Mouse (Mus musculus) R1 (cell line): ENCODE measurements at regions not wholly inside any gene's neighbourhood (a gene's known extent, or its start where the extent isn't known, plus 50 kb on each side); places are given as distances from the start of the nearest gene placed in this dataset.
"Not testable (repeated sequence)": the region's sequence is repeated elsewhere in the genome, so short reads cannot be mapped to it uniquely, and the experiment has no call there.

Experiments
- DNase-seq: peaks from one replicate; pipeline ENCODE4 v3.0.0-alpha.2; 2018; ENCODE audit warnings: low read depth, low spot score

GRCm38 (mm10) chr10:30470831-30471230 is 129.7 kb downstream of the Trmt11 start:
- no peak for DNase-seq

DNA sequence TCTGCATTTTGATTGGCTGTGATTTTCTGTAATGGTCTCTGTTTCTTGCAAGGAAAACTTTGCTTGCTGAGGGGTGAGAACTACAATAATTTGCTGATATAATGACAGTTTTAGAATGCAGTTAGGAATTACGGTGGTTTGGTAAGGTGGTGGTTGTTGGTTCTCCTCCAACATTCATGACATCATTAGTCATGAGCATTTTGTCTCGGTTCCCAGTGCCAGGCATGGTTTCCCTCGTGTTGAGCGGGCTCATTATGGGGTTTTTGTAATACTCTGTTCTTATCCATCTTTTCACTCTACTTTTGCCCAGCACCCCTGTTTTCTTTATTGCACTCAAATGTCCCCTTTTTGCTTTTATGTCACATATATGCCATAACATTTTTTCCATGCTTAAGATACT is 149.9 kb downstream of the Trmt11 start:
- DNase-seq, result no peak

GRCm38 (mm10) chr10:30447057-30447456 is 153.5 kb downstream of the Trmt11 start:
- no peak for DNase-seq

DNA sequence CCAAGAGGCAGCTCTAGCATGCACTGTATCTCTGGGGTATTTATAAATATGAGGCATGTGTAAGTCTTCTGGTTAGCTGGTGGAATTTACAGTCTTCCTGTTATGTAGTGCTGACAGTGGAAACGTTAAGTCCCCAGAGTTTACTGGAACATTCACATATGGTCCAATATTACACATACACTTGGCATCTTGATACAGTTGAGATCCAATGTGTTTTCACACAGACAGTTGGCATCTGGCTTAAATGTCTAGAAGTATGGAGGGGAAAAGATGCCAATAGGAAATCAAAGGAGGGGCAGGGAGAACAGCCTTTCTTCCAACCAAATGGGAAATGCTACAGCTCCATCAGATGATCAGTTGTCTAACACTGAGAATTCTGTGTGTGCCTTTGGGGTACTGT is 154.0 kb downstream of the Trmt11 start:
- no peak for DNase-seq

DNA sequence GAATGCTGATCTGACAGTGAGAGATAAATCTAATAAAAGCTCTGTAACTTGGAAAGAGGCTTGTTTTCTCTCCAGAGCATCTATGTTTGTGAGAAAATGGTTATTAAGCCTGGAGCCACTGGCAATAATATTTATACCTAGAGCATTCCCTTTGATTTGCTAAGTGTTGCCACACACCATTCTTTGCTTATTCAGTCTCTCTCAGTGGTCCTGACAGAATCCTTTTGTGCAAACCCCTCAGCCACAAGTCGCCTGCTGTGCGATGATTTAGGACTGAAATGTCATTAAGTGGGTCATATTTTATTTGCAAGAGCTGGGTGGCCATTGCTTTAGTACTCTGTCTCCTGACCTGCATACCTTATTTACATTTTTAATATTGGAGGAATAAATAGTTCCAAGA is 160.7 kb downstream of the Trmt11 start:
- no peak for DNase-seq

DNA sequence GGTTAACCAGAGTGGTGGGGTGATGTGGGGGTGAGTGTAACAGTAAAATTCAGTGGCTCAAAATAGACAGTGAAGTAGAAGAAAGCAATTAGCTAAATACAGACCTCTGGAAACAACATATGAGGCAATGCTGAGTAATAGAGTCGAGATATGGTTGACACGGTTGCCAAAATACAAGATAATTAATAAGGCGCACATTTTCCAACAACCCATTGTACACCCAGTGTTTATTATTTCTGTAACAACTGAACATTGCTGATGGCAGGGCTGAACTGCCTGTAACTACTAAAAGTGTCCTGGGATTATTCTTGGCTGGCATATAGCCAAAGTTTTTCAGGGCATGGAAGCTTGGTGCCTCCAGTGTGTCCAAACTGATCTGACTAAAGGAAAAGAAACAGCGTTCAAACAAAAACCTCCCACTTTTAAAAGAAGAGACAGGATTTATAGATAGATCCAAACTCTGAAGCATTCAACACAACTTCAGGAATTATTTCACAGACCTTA is 174.1 kb downstream of the Trmt11 start:
- no peak for DNase-seq

GRCm38 (mm10) chr10:30419391-30420043 is 181.0 kb downstream of the Trmt11 start:
- DNase-seq, result peak; percentile 21

GRCm38 (mm10) chr10:30416314-30416713 is 184.2 kb downstream of the Trmt11 start:
- DNase-seq, result no peak

GRCm38 (mm10) chr10:30411736-30412135 is 188.8 kb downstream of the Trmt11 start:
- no peak for DNase-seq

- DNase-seq, result peak; percentile 29
Measured at GRCm38 (mm10) chr10:30405669-30406393, 194.7 kb downstream of the Trmt11 start.

DNA sequence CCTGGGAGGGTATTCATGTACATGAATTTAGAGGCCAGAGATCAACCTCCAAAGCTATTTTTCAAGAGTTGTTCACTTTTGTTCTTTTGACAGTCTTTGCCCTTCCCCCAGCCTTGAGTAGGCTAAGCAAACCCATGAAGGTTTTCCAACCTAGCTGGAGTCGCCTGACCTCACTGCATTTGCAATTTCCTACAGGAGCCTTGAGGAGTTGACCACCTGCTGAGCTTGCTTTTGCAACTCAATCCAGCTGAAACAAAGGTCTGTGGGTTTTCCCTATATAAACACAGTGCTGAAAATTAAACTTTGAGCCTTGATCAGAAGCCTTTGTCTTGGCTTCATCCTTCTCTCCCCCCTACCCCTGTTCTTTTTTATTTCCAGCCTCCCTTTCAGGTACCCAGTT is 170.2 kb upstream of the Cenpw start:
- peak; percentile 97 for DNase-seq

DNA sequence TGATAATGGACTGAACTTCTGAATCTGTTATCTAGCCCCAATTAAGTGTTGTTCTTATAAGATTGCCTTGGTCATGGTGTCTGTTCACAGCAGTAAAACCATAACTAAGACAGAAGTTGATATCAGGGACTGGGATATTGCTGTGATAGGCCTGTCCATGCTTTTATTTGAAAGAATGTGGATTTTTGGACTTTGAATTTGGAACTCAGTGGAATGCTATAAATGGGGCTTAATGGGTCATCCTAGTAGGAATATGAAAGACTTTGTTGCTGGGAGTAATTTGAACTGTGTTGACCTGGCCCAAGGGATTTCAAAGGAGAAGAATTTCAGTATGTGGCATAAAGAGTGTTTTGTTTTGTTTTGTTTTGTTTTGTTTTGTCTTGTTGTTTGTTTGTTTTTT is 160.5 kb upstream of the Cenpw start:
- DNase-seq, result not testable (repeated sequence)

DNA sequence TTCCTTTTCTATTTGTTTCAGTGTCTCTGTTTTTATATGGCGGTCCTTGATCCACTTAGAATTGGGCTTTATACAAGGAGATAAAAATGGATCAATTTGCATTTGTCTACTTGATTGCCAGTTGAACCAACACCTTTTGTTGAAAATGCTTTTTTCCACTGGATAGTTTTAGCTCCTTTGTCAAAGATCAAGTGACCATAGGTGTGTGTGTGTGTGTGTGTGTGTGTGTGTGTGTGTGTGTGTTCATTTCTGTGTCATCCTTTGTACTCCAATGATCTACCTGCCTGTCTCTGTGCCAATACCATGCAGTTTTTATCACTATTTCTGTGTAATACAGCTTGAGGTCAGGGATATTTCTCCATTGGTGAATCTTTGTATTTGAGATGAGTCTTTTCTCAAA is 158.7 kb upstream of the Cenpw start:
- DNase-seq, result no peak

DNA sequence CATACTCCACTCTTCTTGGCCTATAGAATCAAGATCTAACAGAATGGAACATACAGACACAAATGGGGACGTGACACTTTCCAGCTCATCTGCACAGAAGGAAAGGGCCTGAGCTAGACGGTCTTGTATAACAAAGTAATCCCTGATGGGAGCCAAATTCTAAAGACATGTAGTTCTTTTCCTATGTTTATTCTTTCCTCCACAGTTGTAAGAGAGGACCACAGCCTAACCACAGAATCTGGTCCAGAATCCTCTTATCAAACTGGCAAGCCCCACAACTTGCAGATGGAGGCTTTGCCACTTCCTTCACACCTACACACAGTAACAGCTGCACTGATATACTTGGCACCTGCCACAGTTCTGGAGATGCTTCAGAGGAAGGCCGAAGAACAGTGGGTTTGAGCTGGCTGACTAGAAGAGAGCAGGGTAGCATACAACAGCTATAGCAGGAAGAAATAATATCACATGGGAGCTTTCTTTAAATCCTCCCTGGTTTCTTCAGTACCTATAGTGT is 142.7 kb upstream of the Cenpw start:
- DNase-seq, result no peak

- no peak for DNase-seq
Measured at GRCm38 (mm10) chr10:30328334-30329014, 128.1 kb upstream of the Cenpw start.

- DNase-seq, result no peak
Measured at GRCm38 (mm10) chr10:30327849-30328248, 127.5 kb upstream of the Cenpw start.

DNA sequence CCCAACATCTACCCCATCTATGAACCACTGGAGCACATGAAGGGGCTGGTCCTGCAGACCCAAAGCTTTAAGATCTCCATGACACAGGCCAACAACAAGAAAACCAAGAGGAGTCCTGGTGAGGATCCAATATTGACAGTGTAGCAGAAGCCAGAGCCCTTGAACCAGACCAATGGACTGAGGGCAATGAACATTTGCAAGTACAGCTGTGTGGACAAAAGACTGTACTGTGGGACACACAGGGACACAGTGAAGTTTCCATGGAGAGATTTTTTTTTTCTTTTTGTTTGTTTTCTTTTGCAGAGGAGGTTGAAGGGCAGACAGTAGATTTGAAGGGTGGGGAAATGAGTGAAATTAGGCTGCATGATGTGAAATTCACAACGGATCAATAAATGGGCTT is 126.5 kb upstream of the Cenpw start:
- no peak for DNase-seq

DNA sequence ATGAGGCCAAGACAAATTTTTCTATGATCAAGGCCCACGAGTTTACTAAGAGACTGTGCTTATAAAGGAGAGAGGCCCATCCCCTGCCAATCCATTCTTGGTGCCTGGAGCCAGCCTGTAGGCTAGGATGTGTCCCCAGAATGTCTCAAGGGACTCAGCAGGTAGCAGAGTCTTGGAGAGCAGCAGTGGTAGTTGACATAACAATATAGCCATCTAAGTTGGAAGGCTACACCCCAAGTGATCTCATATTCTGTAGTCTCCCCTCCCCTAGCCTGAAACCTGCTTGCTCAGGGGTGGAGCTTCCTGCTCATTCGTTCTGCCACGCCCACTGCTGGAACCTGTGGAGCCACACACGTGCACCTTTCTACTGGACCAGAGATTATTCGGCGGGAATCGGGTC is 95.5 kb upstream of the Cenpw start:
- peak; percentile 64 for DNase-seq

DNA sequence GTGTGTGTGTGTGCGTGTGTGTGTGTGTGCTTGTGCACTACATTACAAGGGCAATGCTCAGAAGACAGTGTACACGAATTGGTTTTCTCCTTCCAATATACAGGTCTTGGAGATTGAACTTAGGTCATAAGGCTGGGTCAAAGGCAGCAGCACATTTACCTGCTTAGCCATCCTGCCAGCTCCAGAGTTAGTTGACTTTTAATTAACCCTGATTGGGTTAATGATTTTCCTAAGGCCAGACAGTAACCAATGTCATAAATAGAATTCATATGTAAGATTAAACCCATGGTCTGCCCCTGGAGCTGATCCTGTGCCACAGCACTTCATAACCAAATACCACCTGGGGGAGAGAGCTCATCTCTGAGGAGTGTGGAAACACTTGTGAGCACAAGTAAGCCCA is 81.3 kb upstream of the Cenpw start:
- no peak for DNase-seq

- no peak for DNase-seq
Measured at GRCm38 (mm10) chr10:30280451-30280850, 80.1 kb upstream of the Cenpw start.

- no peak for DNase-seq
Measured at GRCm38 (mm10) chr10:30279978-30280377, 79.6 kb upstream of the Cenpw start.

- DNase-seq, result no peak
Measured at GRCm38 (mm10) chr10:30278987-30279386, 78.6 kb upstream of the Cenpw start.
